Mouse (Mus musculus) kidney, postnatal 25 days (tissue): ENCODE data around the gene Pcgf2.
"Not testable (repeated sequence)": the region's sequence is repeated elsewhere in the genome, so short reads cannot be mapped to it uniquely, and the experiment has no call there.

Experiments used
- DNase-seq, 2 experiments: peaks; one replicate each; pipeline ENCODE4 v3.0.0; 2021; ENCODE audit warnings: mixed read lengths in 2 of 2

The Pcgf2 gene

GRCm38 (mm10) chr11:97717369-97718280, 17.3 kb upstream of the Pcgf2 start:
- no peak for DNase-seq

GRCm38 (mm10) chr11:97716021-97716420, 15.7 kb upstream of the Pcgf2 start:
- DNase-seq = no peak

DNA sequence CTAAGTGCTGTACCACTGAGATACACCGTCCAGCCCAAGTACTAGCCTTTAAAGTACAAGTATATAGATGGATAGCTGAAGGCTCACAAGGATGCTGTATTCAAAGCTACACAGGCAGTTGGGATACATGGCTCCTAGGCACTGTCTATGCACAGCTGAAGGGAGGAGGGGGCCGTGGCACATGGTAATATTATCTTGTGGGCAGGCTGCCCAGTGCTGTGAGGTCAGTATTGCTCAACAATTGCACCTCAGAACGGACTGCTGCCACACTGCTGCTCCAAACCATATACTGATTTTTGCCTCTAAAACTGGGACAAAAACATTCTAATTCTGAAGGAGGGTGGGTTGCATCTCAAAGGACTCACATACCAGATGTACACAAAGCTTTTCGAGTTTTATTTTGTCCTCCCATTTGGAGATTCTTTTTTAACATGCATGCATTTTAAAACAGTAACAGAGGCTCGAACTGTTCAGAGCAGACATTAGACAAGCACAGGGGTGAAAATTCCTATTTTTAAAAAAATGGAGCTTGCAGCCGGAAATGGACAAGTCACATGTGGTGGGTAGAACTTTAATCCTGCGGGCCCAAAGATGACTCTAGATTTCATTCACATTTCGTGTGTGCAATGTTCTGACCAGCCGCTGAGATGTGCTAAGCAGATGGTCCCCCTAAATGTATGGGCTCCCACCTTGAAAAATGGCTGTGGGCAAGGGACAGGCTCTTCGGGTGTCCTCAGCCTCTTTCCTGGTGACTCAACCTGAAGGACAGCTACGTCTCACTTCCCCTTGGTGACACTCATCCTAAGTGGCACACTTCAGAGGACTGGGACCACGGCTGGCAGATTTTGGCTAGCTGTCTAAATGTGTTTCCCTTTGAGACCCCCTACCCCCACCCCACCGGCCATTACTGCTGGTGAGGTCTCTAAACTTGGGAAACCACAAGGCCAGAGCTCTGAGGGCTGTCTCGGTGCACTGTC, 14.8 kb upstream of the Pcgf2 start:
- DNase-seq = no peak

- DNase-seq = no peak
Measured at GRCm38 (mm10) chr11:97714356-97714755, 14.1 kb upstream of the Pcgf2 start.

- no peak for DNase-seq
Measured at GRCm38 (mm10) chr11:97713896-97714295, 13.6 kb upstream of the Pcgf2 start.

GRCm38 (mm10) chr11:97712286-97712685, 12.0 kb upstream of the Pcgf2 start:
- no peak for DNase-seq

GRCm38 (mm10) chr11:97711200-97711900, 11.1 kb upstream of the Pcgf2 start:
- DNase-seq = no peak

DNA sequence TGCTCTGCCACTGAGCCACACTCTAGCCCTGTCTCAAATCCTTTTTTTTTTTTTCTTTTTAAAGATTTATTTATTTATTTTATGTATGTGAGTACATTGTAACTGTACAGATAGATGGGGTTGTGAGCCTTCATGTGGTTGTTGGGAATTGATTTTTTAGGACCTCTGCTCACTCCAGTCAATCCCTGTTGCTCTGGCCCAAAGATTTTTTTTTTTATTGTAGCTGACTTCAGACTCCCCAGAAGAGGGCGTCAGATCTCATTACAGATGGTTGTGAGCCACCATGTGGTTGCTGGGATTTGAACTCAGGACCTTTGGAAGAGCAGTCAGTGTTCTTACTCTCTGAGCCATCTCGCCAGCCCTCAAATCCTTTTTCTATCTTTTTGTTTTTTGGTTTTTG, 9.8 kb upstream of the Pcgf2 start:
- DNase-seq = not testable (repeated sequence)

DNA sequence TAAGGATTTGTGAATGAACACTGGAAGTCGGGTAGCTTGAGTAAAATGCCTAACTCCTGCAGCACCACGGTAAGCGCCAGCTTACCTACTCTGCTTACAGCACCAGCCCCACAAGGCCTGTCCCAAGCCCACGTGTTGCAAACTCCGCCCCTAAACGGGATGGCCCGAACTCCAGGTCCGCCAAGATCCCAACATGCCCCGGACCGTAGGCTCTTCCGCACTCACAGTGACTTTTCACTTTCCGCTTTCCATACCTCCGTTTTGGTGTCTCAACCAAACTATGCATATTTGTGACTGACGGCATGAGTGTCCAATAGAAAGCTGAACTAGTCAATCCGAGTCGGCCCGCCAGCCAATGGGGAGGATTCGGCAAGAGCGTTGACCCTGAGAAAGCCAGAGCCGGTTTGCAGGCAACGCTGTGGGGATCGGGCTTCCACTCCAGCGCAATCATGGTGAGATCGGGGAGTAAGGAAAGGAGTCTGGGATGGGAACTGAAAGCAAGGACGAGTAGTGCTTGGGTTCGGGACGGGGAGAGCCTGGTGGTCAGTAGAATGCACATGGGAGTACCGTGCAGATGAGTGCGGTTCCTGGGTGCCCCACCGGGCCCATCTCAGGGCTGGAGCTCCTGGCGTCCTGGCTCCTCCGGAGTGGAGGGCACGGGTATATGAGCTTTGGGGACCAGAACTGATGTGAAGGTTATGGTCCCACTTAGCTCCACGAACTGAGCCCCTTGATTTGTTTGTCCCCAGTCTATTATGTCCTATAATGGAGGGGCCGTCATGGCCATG, 2.9 kb upstream of the Pcgf2 start, which contains the start of gene Psmb3:
Psmb3 (plus strand) TSS at position 361 of the 788 bp plus-strand sequence.
- peak; percentile 100 for DNase-seq

- DNase-seq = peak; percentile 89
Measured at GRCm38 (mm10) chr11:97702393-97702745, 2.1 kb upstream of the Pcgf2 start.

- no peak for DNase-seq
Measured at GRCm38 (mm10) chr11:97701581-97702392, 1.5 kb upstream of the Pcgf2 start.

DNA sequence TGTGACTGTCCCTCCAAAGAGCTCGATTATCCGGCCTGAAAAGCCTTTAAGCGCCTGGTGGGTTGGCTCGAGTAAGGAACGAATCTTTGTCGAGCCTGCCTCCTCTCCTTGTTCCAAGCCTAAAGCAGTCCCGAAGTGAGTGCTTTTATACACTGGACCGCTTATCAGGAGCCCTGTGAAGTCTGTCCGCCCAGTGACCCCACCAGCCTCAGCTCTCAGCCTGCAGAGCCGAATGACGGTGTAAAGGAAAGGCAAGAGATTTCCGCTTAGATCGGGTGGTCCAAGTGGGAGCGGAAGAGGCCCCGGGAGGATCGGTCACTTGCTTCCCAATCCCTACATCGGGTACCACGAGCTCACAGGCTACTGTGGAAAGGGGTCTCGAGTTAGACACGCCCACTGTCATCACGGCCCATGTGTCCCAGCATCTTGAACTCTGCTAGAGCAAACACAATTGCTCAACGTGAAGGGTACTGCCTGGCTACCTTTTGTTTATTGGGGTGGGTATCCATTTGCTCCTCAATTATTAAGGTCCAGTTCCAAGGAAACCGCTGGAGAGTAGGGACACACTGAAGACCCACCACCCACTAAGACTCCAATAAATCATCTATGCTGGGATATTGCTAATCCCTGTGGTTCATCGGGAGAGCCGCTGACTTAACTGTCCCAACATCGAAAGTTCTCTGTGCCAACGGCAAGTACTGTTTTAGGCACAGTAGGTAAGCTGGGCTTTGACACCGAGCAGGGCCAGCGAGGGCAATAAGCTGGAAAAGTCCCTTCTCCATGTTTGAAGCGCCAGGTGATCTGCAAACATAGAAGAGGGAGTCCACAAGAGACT, 666 bp upstream of the Pcgf2 start:
- DNase-seq = peak in 1 of 2 experiments; percentile 39

- peak; percentile 96 to 99 for DNase-seq
Measured at GRCm38 (mm10) chr11:97699626-97700002, 683 bp downstream of the Pcgf2 start.

DNA sequence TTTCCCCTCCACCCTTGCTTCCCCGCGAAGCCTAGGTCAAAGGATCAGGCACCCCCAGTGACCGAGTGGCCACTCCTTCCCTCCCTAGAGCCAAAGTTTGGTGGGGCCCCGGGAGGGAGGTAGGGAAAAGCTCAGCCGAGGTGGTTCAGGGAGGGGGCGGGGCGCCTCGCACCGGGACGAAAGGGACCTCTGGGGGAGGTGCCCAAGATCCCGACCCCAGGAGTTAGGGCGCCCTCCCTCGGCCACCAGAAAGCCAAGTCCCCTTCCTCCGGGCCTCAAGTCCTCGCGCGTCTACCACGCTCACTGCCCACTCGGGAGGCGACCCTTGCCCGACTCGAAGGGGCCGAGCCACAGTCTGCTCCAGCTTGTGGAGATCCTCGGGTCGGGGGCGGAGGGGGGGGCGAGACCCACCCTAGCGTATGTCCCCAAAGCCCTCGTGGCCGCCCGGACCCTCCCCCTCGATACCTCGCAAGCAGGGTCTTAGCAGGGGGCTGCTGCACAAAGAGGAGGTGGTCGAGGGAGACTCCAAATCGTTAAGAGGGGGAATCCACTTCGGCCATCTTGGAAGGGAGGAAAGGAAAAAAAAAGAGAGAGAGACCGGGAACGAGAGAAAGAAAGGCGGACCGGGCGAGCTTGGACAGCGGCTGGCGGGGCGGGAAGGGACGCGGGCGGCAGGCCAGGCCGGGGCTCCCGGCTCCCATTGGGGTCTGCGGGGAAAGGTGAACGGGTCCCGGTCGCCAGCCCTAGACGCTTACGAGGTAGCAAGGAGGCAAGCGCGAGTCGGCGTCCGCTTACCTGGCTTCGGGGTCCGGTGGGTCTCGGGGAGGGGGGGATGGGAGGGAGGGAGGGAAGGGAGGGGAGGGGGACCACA, 1.3 kb downstream of the Pcgf2 start:
- DNase-seq = peak; percentile 83 to 93

- no peak for DNase-seq
Measured at GRCm38 (mm10) chr11:97697891-97698529, 2.3 kb downstream of the Pcgf2 start.

DNA sequence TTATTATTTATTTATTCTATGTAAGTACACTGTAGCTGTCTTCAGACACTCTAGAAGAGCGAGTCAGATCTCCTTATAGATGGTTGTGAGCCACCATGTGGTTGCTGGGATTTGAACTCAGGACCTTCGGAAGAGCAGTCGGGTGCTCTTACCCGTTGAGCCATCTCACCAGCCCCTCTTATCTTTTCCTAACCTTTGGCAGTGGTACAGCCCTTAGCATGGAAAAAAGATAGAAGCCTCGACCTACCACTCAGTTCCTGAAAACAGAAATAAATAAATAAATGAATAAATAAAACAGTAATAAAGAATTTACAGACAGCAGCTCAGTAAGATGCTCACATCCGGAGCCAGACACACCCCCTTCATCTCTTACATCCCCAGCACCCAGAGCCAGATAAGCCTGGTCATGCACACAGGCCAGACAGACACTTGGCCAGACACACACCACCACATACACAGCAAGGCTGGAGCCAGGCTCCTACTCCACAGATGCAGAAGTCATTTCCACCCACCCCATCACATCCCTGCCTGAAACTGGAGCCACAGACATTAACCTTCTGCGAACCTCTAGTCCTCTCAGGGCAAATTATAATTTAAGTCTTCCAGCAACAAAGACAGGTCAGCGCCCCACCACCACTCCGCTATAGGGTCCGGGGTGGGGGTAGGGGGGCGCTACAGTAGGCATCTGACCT, 3.0 kb downstream of the Pcgf2 start:
- DNase-seq = no peak

DNA sequence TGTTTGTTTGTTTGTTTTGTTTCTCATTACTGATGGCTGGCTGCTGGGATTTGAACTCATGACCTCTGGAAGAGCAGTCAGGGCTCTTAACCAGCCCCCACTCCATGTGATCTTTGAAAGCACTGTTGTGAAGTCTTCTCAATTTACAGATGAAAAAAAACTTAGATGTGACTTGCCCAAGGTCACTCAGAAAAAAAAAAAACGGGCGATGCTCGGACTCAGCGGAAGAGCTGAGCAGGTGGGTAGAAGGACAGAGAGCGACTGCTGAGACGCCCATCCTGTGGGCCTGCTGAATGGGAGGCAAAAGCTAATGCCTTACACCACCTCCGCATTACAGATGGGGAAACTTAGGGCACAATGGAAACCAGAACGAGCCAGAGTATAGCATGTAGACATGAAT, 3.6 kb downstream of the Pcgf2 start:
- no peak for DNase-seq
